Mouse (Mus musculus) layer of hippocampus, adult 9-10 months (tissue): ENCODE measurements around the gene Ccr9.

Source experiments
- DNase-seq: peaks from one replicate; pipeline ENCODE4 v3.0.0; 2022; ENCODE audit warnings: low spot score

The Ccr9 gene

DNA sequence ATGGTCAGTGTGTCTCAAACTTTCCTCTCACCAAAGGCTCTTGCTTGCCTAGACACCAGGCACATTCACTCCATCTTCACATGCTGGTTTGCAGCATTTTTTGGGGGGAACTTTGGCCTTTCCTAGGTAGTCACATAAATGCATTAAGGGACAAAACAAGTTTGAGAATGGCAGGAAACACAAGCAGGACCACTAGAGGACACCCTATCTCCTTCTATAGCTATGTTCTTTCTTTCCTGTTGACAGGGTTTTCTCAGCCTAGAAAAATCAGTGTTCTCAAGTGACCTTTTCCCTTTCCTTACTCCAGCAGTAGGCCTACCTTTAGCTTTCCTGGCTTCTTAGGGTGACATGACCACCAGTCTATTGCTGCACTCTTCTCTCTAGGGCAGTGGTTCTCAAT, 124.7 kb downstream of the Ccr9 start:
- no peak for DNase-seq

DNA sequence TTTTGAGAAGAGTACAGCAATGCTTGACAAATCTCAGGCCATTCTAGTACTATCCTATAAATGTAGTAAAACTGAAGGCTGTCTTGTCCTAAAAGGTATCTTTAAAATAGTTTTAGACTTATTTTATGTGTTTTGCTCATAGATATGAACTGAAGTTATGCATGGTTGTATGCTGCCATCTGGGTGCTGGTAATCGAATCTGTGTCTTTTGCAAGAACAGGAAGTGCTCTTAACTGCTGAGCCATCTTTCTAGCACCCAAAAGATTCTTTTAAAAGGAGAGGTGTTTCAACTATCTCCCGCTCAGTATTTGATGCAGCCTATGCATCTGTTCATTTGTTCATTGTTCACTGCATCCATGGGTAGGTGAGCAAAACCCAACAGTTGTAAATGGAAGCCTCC, 127.0 kb downstream of the Ccr9 start:
- no peak for DNase-seq

DNA sequence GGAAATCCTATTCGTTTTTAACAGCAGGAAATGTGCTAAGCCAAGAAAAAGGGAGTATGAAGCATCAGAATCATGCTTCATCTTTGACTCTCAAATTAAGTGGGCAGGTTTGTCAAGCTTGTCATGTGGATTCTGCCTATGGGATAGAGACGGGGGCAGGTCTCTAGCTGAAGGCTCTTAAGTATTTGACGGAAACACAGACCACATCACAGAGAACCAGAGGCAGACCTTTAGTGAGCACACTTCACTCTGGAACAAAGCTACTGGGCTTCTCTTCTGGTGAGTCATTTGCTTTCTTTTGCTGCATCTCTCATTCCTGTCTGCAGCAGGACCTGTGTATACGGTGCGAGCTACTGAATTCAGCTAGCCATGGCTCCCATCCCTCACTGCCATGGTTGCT, 128.0 kb downstream of the Ccr9 start, which contains the start of gene Cxcr6:
Cxcr6 (plus strand) TSS at position 209 of the 400 bp plus-strand sequence.
- DNase-seq, result no peak

DNA sequence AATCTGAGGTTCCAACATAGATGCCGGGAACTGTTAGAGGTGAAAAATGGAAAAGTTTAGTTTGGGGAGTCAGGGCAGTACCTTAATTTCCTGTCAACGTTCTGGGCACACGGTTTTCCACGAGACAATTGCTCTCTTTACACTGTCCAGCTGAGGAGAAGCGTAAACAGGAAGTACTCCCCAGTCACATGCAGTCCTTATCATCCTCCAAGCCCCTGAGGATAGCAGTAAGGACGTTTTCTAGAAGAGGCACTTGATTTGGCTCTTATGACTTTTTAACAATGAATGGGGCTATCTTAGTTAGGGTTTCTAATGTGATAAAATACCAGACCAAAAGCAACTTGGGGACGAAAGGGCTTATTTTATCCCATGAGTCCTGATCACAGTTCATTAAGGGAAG, 130.3 kb downstream of the Ccr9 start:
- no peak for DNase-seq

DNA sequence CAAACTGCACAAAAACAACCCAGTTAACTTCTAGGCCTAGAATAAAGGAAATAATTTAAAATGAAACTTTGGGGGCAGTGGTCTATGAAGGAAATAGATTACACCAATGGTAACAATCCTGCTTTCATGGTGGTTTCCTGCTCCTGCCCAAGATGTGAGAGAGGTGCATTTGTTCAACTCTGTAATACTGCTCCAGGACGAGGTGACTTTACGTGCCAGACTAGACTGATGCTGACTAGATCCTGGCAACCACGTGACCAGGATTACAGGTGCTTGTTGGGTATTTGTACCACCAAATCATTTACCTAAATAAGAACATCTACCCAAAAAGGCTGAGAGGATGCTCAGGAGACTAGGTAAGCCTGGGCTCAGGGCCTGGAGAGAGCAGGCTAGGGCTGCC, 133.6 kb downstream of the Ccr9 start:
- no peak for DNase-seq

DNA sequence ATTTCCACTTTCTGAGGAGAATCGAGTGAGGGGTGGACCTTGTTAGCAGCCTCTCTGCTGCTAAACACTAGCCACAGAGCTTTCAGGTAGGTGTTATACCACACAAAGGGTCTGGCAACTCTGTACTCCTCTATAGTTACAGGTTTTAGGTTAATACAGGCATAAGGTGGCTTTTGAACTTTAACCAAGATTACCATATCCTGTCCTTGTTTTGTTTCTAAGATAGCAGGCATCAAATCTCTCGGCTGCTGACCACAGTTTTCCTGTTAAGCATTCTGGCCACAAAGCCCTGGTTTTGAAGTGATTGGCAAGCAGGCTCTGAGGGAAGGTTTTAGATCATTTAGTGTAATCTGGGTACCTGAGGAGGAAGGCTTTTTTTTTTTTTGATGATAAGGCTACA, 136.1 kb downstream of the Ccr9 start:
- no peak for DNase-seq

DNA sequence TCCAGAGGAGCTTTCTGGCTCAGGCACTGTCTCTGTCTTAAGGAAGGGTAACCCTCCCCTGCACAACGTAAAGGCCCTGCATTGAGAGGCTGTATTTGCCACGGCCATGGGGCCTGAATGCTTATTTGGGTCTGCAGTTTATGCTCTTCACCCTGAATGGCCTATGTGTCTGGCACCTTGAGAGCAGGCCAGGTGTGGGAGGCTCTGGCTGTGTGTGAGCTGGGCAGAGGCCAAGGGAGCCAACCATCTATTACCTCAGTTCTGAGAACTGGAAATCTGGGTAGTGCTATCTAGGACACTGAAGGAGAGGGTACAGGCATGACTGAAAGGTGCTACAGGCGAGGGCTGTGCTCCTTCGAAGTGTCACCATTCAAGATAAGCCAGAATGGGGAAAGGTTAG, 136.6 kb downstream of the Ccr9 start:
- no peak for DNase-seq

DNA sequence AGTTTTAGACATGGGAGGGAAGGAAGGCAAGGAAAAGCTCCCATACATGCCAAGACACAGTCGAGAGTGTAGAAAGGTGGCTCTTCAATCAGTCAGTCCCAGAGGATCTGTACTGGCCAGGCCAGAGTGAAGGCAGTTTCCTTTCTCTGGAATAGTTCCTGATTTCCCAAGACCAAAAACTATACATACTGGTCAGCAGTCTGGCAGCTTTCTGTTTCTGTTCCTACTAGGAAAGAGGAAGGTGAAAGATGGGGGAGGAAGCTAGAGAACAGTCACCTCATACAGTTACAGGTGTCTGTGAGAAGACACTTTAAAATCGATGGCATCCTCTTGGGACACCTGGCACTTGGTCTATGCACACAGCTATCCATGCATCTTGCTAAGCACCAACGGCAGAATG, 137.2 kb downstream of the Ccr9 start:
- DNase-seq, result no peak

DNA sequence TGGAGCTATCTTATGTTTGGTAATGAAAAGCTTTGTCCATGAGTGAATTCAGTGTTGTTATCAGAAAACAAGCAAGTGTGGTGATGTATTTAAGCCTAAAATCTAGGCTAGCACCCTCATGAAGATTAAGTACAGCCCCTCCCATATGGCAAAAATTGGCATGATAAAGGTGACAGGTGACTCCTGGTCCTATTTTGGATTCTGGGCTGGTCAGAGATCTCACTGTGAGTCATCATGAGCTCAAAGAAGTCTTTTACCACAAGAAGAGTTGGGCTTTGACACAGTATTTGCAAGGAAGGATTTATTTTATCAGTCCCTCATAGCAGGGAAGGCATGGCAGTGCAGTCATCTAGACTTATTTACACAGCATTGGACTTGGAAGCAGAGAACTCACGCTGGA, 137.8 kb downstream of the Ccr9 start:
- no peak for DNase-seq

DNA sequence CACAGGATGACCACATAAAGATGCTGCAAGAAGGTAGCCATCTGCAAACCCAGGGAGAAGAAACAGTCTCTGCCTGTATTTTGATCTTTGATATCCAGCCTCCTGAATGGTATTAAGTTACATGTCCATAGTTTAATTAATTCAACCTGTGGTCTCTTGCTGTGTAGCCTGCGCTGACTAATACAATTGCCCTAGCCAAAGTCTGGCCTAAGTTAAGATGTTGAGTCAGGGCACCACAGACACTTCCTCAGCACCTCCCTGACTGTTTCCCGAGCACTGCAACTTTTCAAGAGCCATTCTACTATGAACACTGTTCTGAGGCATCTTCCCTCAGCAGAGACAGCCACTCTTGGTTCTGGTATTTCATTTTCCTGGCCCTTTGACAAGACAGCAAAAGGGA, 140.4 kb downstream of the Ccr9 start:
- no peak for DNase-seq

DNA sequence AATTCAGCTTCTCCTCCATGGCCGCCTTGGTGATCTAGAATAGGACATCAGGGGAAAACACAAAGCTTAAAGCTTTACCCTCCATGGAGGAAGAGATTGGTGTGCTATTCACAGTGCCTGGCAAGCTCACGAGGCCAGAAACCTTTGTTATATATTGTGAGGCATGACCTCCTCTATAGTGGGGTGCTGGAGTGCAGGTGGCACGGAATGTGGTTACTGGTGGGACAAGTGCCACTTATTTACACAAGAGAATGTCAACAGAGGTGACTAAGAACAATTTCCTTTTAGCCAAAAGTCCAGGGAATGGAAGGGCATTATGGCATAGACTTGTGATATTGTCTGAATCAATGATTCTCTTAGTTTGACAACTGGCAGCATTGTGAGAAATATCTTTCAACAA, 148.4 kb downstream of the Ccr9 start:
- no peak for DNase-seq

DNA sequence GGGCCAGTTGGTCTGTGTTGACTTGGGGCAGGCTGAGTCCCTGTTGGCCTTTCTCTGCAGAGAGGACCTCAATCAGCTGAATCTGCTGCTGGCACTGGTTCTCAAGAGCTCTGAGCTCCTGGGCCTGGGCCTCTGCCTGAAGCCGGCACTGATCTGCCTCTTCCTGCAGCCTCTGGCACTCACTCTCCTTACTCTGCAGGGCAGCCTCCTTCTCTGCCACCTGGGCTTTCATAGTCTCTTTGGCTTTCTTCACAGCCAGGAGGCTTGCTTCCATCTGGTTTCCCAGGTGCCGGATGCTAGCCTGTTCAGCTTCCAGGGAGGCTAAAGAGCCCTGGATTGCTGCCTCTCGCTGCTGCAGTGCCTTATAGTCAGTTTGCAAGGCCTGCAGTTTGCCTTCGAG, 150.7 kb downstream of the Ccr9 start:
- DNase-seq, result no peak
